Mouse (Mus musculus): ENCODE measurements around the gene Kalrn. TPM values are rescaled to one million over a fixed set of nuclear protein-coding genes. Genes with fewer than 3 reads are reported as not detected.

Gene Kalrn
- polyA plus RNA-seq, 1 experiment from 2014 or later = 10.0 TPM

- WGBS (ENCODE audit: insufficient replicate concordance) = 28% methylated on average over 7 of the region's 7 CpGs
- H3K4me1 ChIP-seq (replicated peaks) = no peaks in the 10 kb centered on the region
- no peak overlapping the region for H3K27ac ChIP-seq (replicated peaks)
- no peak overlapping the region for H3K4me2 ChIP-seq
- H3K9me3 ChIP-seq (replicated peaks) = no peaks in the 10 kb centered on the region
- H3K9ac ChIP-seq = no peak overlapping the region
- no peaks in the 10 kb centered on the region for H3K27me3 ChIP-seq
- H3K36me3 ChIP-seq (replicated peaks) = no peaks in the 10 kb centered on the region
- ATAC-seq (ENCODE audit: insufficient read depth) = no peak
- H3K4me3 ChIP-seq (replicated peaks) = no peak overlapping the region
These were observed 283.7 kb downstream of the Kalrn start for GRCm38 (mm10) chr16:34289583-34289982.

- Histone ChIP-seq H3K27ac (replicated peaks) (no peak overlapping the region), H3K36me3 (replicated peaks) (no peaks in the 10 kb centered on the region), H3K4me1 (replicated peaks) (no peaks in the 10 kb centered on the region), H3K4me3 (replicated peaks) (no peak overlapping the region), H3K4me2 (no peak overlapping the region), H3K27me3 (no peaks in the 10 kb centered on the region), H3K9ac (no peak overlapping the region), H3K9me3 (replicated peaks) (no peaks in the 10 kb centered on the region)
- no peak for ATAC-seq (ENCODE audit: insufficient read depth)
- WGBS (ENCODE audit: insufficient replicate concordance) = 72% methylated on average over 8 of the region's 8 CpGs
These were observed 291.3 kb downstream of the Kalrn start for GRCm38 (mm10) chr16:34282026-34282425.

- Histone ChIP-seq H3K9me3 (replicated peaks) (no peaks in the 10 kb centered on the region), H3K36me3 (replicated peaks) (no peaks in the 10 kb centered on the region), H3K4me3 (replicated peaks) (no peak overlapping the region), H3K4me2 (no peak overlapping the region), H3K27me3 (no peaks in the 10 kb centered on the region), H3K9ac (no peak overlapping the region), H3K4me1 (replicated peaks) (no peaks in the 10 kb centered on the region), H3K27ac (replicated peaks) (no peak overlapping the region)
- no peak for ATAC-seq (ENCODE audit: insufficient read depth)
- 63% methylated on average over 7 of the region's 7 CpGs for WGBS (ENCODE audit: insufficient replicate concordance)
These were observed 293.5 kb downstream of the Kalrn start for GRCm38 (mm10) chr16:34279654-34280383.

- H3K27ac ChIP-seq (replicated peaks) = no peak overlapping the region
- H3K9me3 ChIP-seq (replicated peaks) = no peaks in the 10 kb centered on the region
- no peak overlapping the region for H3K4me2 ChIP-seq
- no peaks in the 10 kb centered on the region for H3K4me1 ChIP-seq (replicated peaks)
- 61% methylated on average over 4 of the region's 4 CpGs for WGBS (ENCODE audit: insufficient replicate concordance)
- H3K36me3 ChIP-seq (replicated peaks) = no peaks in the 10 kb centered on the region
- no peak overlapping the region for H3K9ac ChIP-seq
- H3K4me3 ChIP-seq (replicated peaks) = no peak overlapping the region
- H3K27me3 ChIP-seq = no peaks in the 10 kb centered on the region
- no peak for ATAC-seq (ENCODE audit: insufficient read depth)
These were observed 295.0 kb downstream of the Kalrn start for GRCm38 (mm10) chr16:34278249-34278790.

- Histone ChIP-seq H3K9me3 (replicated peaks) (no peaks in the 10 kb centered on the region), H3K27ac (replicated peaks) (no peak overlapping the region), H3K36me3 (replicated peaks) (no peaks in the 10 kb centered on the region), H3K27me3 (no peaks in the 10 kb centered on the region), H3K4me3 (replicated peaks) (no peak overlapping the region), H3K4me1 (replicated peaks) (no peaks in the 10 kb centered on the region), H3K4me2 (no peak overlapping the region), H3K9ac (no peak overlapping the region)
- no peak for ATAC-seq (ENCODE audit: insufficient read depth)
These were observed 298.7 kb downstream of the Kalrn start for GRCm38 (mm10) chr16:34274607-34275006.

GRCm38 (mm10) chr16:34271476-34271875 lies 301.9 kb downstream of the Kalrn start:
- ATAC-seq (ENCODE audit: insufficient read depth) = no peak
- H3K4me2 ChIP-seq = no peak overlapping the region
- no peak overlapping the region for H3K4me3 ChIP-seq (replicated peaks)
- H3K9me3 ChIP-seq (replicated peaks) = no peaks in the 10 kb centered on the region
- no peak overlapping the region for H3K27ac ChIP-seq (replicated peaks)
- WGBS (ENCODE audit: insufficient replicate concordance) = 75% methylated on average over 5 of the region's 5 CpGs
- no peaks in the 10 kb centered on the region for H3K27me3 ChIP-seq
- H3K4me1 ChIP-seq (replicated peaks) = no peaks in the 10 kb centered on the region
- H3K9ac ChIP-seq = no peak overlapping the region
- H3K36me3 ChIP-seq (replicated peaks) = no peaks in the 10 kb centered on the region

- Histone ChIP-seq H3K4me2 (no peak overlapping the region), H3K27me3 (no peaks in the 10 kb centered on the region), H3K9ac (no peak overlapping the region), H3K4me1 (replicated peaks) (no peaks in the 10 kb centered on the region), H3K27ac (replicated peaks) (no peak overlapping the region), H3K36me3 (replicated peaks) (no peaks in the 10 kb centered on the region), H3K9me3 (replicated peaks) (no peaks in the 10 kb centered on the region), H3K4me3 (replicated peaks) (no peak overlapping the region)
- 23% methylated on average over 2 of the region's 2 CpGs for WGBS (ENCODE audit: insufficient replicate concordance)
- no peak for ATAC-seq (ENCODE audit: insufficient read depth)
These were observed 302.7 kb downstream of the Kalrn start for GRCm38 (mm10) chr16:34270681-34271080.

- Histone ChIP-seq H3K9ac (no peak overlapping the region), H3K27me3 (no peaks in the 10 kb centered on the region), H3K36me3 (replicated peaks) (no peaks in the 10 kb centered on the region), H3K9me3 (replicated peaks) (no peaks in the 10 kb centered on the region), H3K4me3 (replicated peaks) (no peak overlapping the region), H3K4me2 (no peak overlapping the region), H3K27ac (replicated peaks) (no peak overlapping the region), H3K4me1 (replicated peaks) (no peaks in the 10 kb centered on the region)
- ATAC-seq (ENCODE audit: insufficient read depth) = no peak
- WGBS (ENCODE audit: insufficient replicate concordance) = 71% methylated on average over 8 of the region's 8 CpGs
These were observed 303.7 kb downstream of the Kalrn start for GRCm38 (mm10) chr16:34269642-34270041.

GRCm38 (mm10) chr16:34267751-34268150 lies 305.6 kb downstream of the Kalrn start:
- Histone ChIP-seq H3K27me3 (no peaks in the 10 kb centered on the region), H3K36me3 (replicated peaks) (no peaks in the 10 kb centered on the region), H3K4me3 (replicated peaks) (no peak overlapping the region), H3K4me2 (no peak overlapping the region), H3K9ac (no peak overlapping the region), H3K9me3 (replicated peaks) (no peaks in the 10 kb centered on the region), H3K4me1 (replicated peaks) (no peaks in the 10 kb centered on the region), H3K27ac (replicated peaks) (no peak overlapping the region)
- ATAC-seq (ENCODE audit: insufficient read depth) = no peak
- WGBS (ENCODE audit: insufficient replicate concordance) = 84% methylated on average over 1 of the region's 1 CpGs

GRCm38 (mm10) chr16:34264671-34265070 lies 308.7 kb downstream of the Kalrn start:
- Histone ChIP-seq H3K4me1 (replicated peaks) (no peaks in the 10 kb centered on the region), H3K27ac (replicated peaks) (no peak overlapping the region), H3K9me3 (replicated peaks) (no peaks in the 10 kb centered on the region), H3K4me2 (no peak overlapping the region), H3K9ac (no peak overlapping the region), H3K4me3 (replicated peaks) (no peak overlapping the region), H3K36me3 (replicated peaks) (no peaks in the 10 kb centered on the region), H3K27me3 (no peaks in the 10 kb centered on the region)
- ATAC-seq (ENCODE audit: insufficient read depth) = no peak
- 71% methylated on average over 3 of the region's 3 CpGs for WGBS (ENCODE audit: insufficient replicate concordance)

GRCm38 (mm10) chr16:34262731-34263460 lies 310.4 kb downstream of the Kalrn start:
- no peak overlapping the region for H3K4me2 ChIP-seq
- 63% methylated on average over 22 of the region's 22 CpGs for WGBS (ENCODE audit: insufficient replicate concordance)
- ATAC-seq (ENCODE audit: insufficient read depth) = no peak
- H3K4me3 ChIP-seq (replicated peaks) = no peak overlapping the region
- H3K27ac ChIP-seq (replicated peaks) = no peak overlapping the region
- no peaks in the 10 kb centered on the region for H3K36me3 ChIP-seq (replicated peaks)
- no peaks in the 10 kb centered on the region for H3K9me3 ChIP-seq (replicated peaks)
- H3K4me1 ChIP-seq (replicated peaks) = no peaks in the 10 kb centered on the region
- no peak overlapping the region for H3K9ac ChIP-seq
- H3K27me3 ChIP-seq = no peaks in the 10 kb centered on the region
